Comparison of ENCODE assay signal across 10 mouse cellular contexts in genomic region chr1:126681773-126682172, GRCm38 (mm10).
DNase-seq lines count a peak whose midpoint lies in the region; ATAC-seq and TF ChIP-seq lines count a peak whose summit lies in the region.
"Had no signal": no experiment of that assay in that cellular context is flagged by ENCODE, and none has a peak within 500 bp of the region (broad histone marks: within the 10 kb centered on the region; RNA-seq: fewer than 3 reads in every experiment).

No protein-coding gene starts in this region.

- H3K27ac ChIP-seq in forebrain, embryonic 10.5 days, result peak overlapping the region; percentile 71; the same call in 1 of the 2 replicates
- peak overlapping the region; percentile 78 for H3K27ac ChIP-seq in hindbrain, embryonic 14.5 days
- peak overlapping the region; percentile 77 for H3K27ac ChIP-seq in midbrain, postnatal 0 days (ENCODE audit: low read depth, low read length)
- H3K27ac ChIP-seq: liver, embryonic 13.5 days had no signal

- peaks cover 50% of the 10 kb centered on the region for H3K4me1 ChIP-seq in forebrain, embryonic 10.5 days
- H3K4me1 ChIP-seq in hindbrain, embryonic 14.5 days (replicated peaks; ENCODE audit: control insufficient read depth, insufficient read depth, low read length), result peaks cover 27% of the 10 kb centered on the region
- H3K4me1 ChIP-seq in midbrain, postnatal 0 days (ENCODE audit: insufficient read depth, low read length), result peaks cover 5% of the 10 kb centered on the region; the same call in 1 of the 2 replicates
- H3K4me1 ChIP-seq: liver, embryonic 13.5 days had no signal

- no peaks in the 10 kb centered on the region for H3K9me3 ChIP-seq in forebrain, embryonic 10.5 days
- H3K9me3 ChIP-seq in hindbrain, embryonic 14.5 days (ENCODE audit: control insufficient read depth, low read length), result no peaks in the 10 kb centered on the region
- H3K9me3 ChIP-seq in midbrain, postnatal 0 days (ENCODE audit: low read length), result no peaks in the 10 kb centered on the region
- H3K9me3 ChIP-seq: liver, embryonic 13.5 days had no signal

- no peak for TF ChIP-seq CTCF in brain, embryonic 14.5 days (IDR thresholded peaks at IDR 0.05; ENCODE audit: borderline replicate concordance, extremely low read depth, insufficient read depth, insufficient read length)
- TF ChIP-seq CTCF in midbrain, postnatal 0 days (IDR thresholded peaks at IDR 0.05), result no peak

- H3K4me2 ChIP-seq in hindbrain, embryonic 14.5 days (replicated peaks), result peak overlapping the region; percentile 29
- H3K4me2 ChIP-seq in midbrain, postnatal 0 days (ENCODE audit: low read depth, low read length, poor library complexity, severe bottlenecking), result no peak overlapping the region; the same call in 1 of the 2 replicates
- H3K4me2 ChIP-seq: liver, embryonic 13.5 days had no signal

- no peak overlapping the region for H3K4me3 ChIP-seq in forebrain, embryonic 10.5 days
- H3K4me3 ChIP-seq in hindbrain, embryonic 14.5 days (replicated peaks; ENCODE audit: low read length), result no peak overlapping the region
- H3K4me3 ChIP-seq in midbrain, postnatal 0 days (ENCODE audit: low read depth, low read length), result no peak overlapping the region
- H3K4me3 ChIP-seq: liver, embryonic 13.5 days had no signal

- 0 out of 2 replicates have a peak, but pooled peaks cover 4% of the 10 kb centered on the region for H3K27me3 ChIP-seq in forebrain, embryonic 10.5 days (ENCODE audit: poor library complexity, severe bottlenecking)
- no peaks in the 10 kb centered on the region for H3K27me3 ChIP-seq in hindbrain, embryonic 14.5 days (ENCODE audit: control insufficient read depth, insufficient read depth, low read length)
- no peaks in the 10 kb centered on the region for H3K27me3 ChIP-seq in midbrain, postnatal 0 days (ENCODE audit: insufficient read depth, low read length)
- H3K27me3 ChIP-seq: liver, embryonic 13.5 days had no signal

- H3K9ac ChIP-seq in hindbrain, embryonic 14.5 days, result peak overlapping the region; percentile 1; the same call in 1 of the 2 replicates
- no peak overlapping the region for H3K9ac ChIP-seq in midbrain, postnatal 0 days (replicated peaks; ENCODE audit: low read length, poor library complexity, severe bottlenecking)
- H3K9ac ChIP-seq: liver, embryonic 13.5 days had no signal

- no peak for TF ChIP-seq POLR2A in brain, embryonic 14.5 days (IDR thresholded peaks at IDR 0.05; ENCODE audit: borderline replicate concordance, extremely low read depth, insufficient read depth, insufficient read length, poor library complexity, severe bottlenecking)

- H3K36me3 ChIP-seq in forebrain, embryonic 10.5 days (replicated peaks), result no peaks in the 10 kb centered on the region
- no peaks in the 10 kb centered on the region for H3K36me3 ChIP-seq in hindbrain, embryonic 14.5 days (replicated peaks; ENCODE audit: control insufficient read depth, insufficient read depth)
- H3K36me3 ChIP-seq in midbrain, postnatal 0 days (ENCODE audit: insufficient read depth, low read length), result no peaks in the 10 kb centered on the region
- H3K36me3 ChIP-seq: liver, embryonic 13.5 days had no signal

- WGBS in forebrain, embryonic 10.5 days, result 13% methylated on average over 8 of the region's 8 CpGs
- 7% methylated on average over 8 of the region's 8 CpGs for WGBS in hindbrain, embryonic 14.5 days
- 0% methylated on average over 8 of the region's 8 CpGs for WGBS in midbrain, postnatal 0 days

- peak; percentile 87 for DNase-seq in brain, embryonic 14.5 days (ENCODE audit: low read depth)
- DNase-seq in forebrain, embryonic 10.5 days (ENCODE audit: extremely low spot score, low spot score), result peak; percentile 23
- DNase-seq in hindbrain, embryonic 14.5 days (ENCODE audit: low spot score), result peak; percentile 55
- DNase-seq in midbrain, postnatal 0 days (ENCODE audit: low spot score), result peak; percentile 56
- DNase-seq in adrenal gland, postnatal 14 days, result no peak
- DNase-seq in layer of hippocampus, postnatal 25 days (ENCODE audit: extremely low spot score in 1 of 2, low spot score in 1 of 2), result no peak
- no peak for DNase-seq in lung, postnatal 25 days (ENCODE audit: low spot score)
- DNase-seq: kidney, postnatal 25 days; liver, embryonic 13.5 days; thymus, postnatal 4 days had no signal

- ATAC-seq in hindbrain, embryonic 14.5 days (ENCODE audit: low FRiP score), result peak; percentile 41
- ATAC-seq in midbrain, postnatal 0 days (ENCODE audit: low FRiP score), result peak; percentile 80

Comparison
In these comparisons a context has a peak if more than half of its experiments do, and no peak if none do; other contexts are left out.
1. DNase-seq: peak in brain, embryonic 14.5 days (single experiment), forebrain, embryonic 10.5 days (single experiment), hindbrain, embryonic 14.5 days (single experiment) and midbrain, postnatal 0 days (single experiment); none in adrenal gland, postnatal 14 days (single experiment), layer of hippocampus, postnatal 25 days (0 of 2) and lung, postnatal 25 days (single experiment).
2. Peak in every context shown above with its lines, with median percentiles within 50 percentile points of each other: H3K27ac ChIP-seq.